Mouse (Mus musculus): ENCODE measurements around the gene Sp1. TPM values are rescaled to one million over a fixed set of nuclear protein-coding genes. Genes with fewer than 3 reads are reported as not detected.

Gene Sp1
- polyA plus RNA-seq, 1 experiment = 17.6 TPM

GRCm38 (mm10) chr15:102406912-102407580, 1.1 kb downstream of the Sp1 start:
- Histone ChIP-seq H3K27me3 (replicated peaks; ENCODE audit: control insufficient read depth, insufficient read depth, low read length) (no peaks in the 10 kb centered on the region), H3K4me3 (ENCODE audit: insufficient read depth, low read depth, low read length) (peak overlapping the region; percentile 63), H3K4me1 (ENCODE audit: control insufficient read depth, insufficient read depth, low read length) (peaks cover 8% of the 10 kb centered on the region; the same call in 1 of the 2 replicates), H3K27ac (ENCODE audit: insufficient read depth, low read depth, low read length) (peak overlapping the region; percentile 28), H3K36me3 (ENCODE audit: control insufficient read depth, insufficient read depth, low read length) (peaks cover 5% of the 10 kb centered on the region)
- 6% methylated on average over 3 of the region's 3 CpGs for WGBS
- no peak for DNase-seq
- TF ChIP-seq CTCF (conservative IDR thresholded peaks at IDR 0.05; ENCODE audit: insufficient read depth, insufficient read length, low read depth, low read length) (no peak), POLR2A (IDR thresholded peaks at IDR 0.05; ENCODE audit: low read depth, low read length) (no peak)

GRCm38 (mm10) chr15:102407681-102408557, 2.0 kb downstream of the Sp1 start:
- Histone ChIP-seq H3K27ac (ENCODE audit: insufficient read depth, low read depth, low read length) (no peak overlapping the region), H3K4me3 (ENCODE audit: insufficient read depth, low read depth, low read length) (no peak overlapping the region), H3K36me3 (ENCODE audit: control insufficient read depth, insufficient read depth, low read length) (peaks cover 5% of the 10 kb centered on the region), H3K4me1 (ENCODE audit: control insufficient read depth, insufficient read depth, low read length) (peaks cover 8% of the 10 kb centered on the region; the same call in 1 of the 2 replicates), H3K27me3 (replicated peaks; ENCODE audit: control insufficient read depth, insufficient read depth, low read length) (no peaks in the 10 kb centered on the region)
- DNase-seq = no peak
- 87% methylated on average over 10 of the region's 10 CpGs for WGBS
- TF ChIP-seq CTCF (conservative IDR thresholded peaks at IDR 0.05; ENCODE audit: insufficient read depth, insufficient read length, low read depth, low read length) (no peak), POLR2A (IDR thresholded peaks at IDR 0.05; ENCODE audit: low read depth, low read length) (no peak)

GRCm38 (mm10) chr15:102408558-102409130, 2.7 kb downstream of the Sp1 start:
- Histone ChIP-seq H3K36me3 (ENCODE audit: control insufficient read depth, insufficient read depth, low read length) (peaks cover 6% of the 10 kb centered on the region), H3K27ac (ENCODE audit: insufficient read depth, low read depth, low read length) (no peak overlapping the region), H3K4me1 (ENCODE audit: control insufficient read depth, insufficient read depth, low read length) (peaks cover 8% of the 10 kb centered on the region; the same call in 1 of the 2 replicates), H3K4me3 (ENCODE audit: insufficient read depth, low read depth, low read length) (no peak overlapping the region), H3K27me3 (replicated peaks; ENCODE audit: control insufficient read depth, insufficient read depth, low read length) (no peaks in the 10 kb centered on the region)
- DNase-seq = no peak
- TF ChIP-seq CTCF (conservative IDR thresholded peaks at IDR 0.05; ENCODE audit: insufficient read depth, insufficient read length, low read depth, low read length) = no peak
- no peak for TF ChIP-seq POLR2A (IDR thresholded peaks at IDR 0.05; ENCODE audit: low read depth, low read length)
- WGBS = 61% methylated on average over 2 of the region's 2 CpGs

GRCm38 (mm10) chr15:102409286-102409685, 3.3 kb downstream of the Sp1 start:
- no peak overlapping the region for H3K4me3 ChIP-seq (ENCODE audit: insufficient read depth, low read depth, low read length)
- H3K36me3 ChIP-seq (ENCODE audit: control insufficient read depth, insufficient read depth, low read length) = peaks cover 7% of the 10 kb centered on the region
- peaks cover 8% of the 10 kb centered on the region; the same call in 1 of the 2 replicates for H3K4me1 ChIP-seq (ENCODE audit: control insufficient read depth, insufficient read depth, low read length)
- H3K27me3 ChIP-seq (replicated peaks; ENCODE audit: control insufficient read depth, insufficient read depth, low read length) = no peaks in the 10 kb centered on the region
- TF ChIP-seq CTCF (conservative IDR thresholded peaks at IDR 0.05; ENCODE audit: insufficient read depth, insufficient read length, low read depth, low read length) (no peak), POLR2A (IDR thresholded peaks at IDR 0.05; ENCODE audit: low read depth, low read length) (no peak)
- DNase-seq = no peak
- H3K27ac ChIP-seq (ENCODE audit: insufficient read depth, low read depth, low read length) = no peak overlapping the region
- 87% methylated on average over 3 of the region's 3 CpGs for WGBS

- no peak for DNase-seq
- WGBS = 93% methylated on average over 1 of the region's 1 CpGs
- Histone ChIP-seq H3K4me3 (ENCODE audit: insufficient read depth, low read depth, low read length) (no peak overlapping the region), H3K27me3 (replicated peaks; ENCODE audit: control insufficient read depth, insufficient read depth, low read length) (no peaks in the 10 kb centered on the region), H3K4me1 (ENCODE audit: control insufficient read depth, insufficient read depth, low read length) (peaks cover 5% of the 10 kb centered on the region; the same call in 1 of the 2 replicates), H3K27ac (ENCODE audit: insufficient read depth, low read depth, low read length) (no peak overlapping the region), H3K36me3 (ENCODE audit: control insufficient read depth, insufficient read depth, low read length) (peaks cover 7% of the 10 kb centered on the region)
- no peak for TF ChIP-seq POLR2A (IDR thresholded peaks at IDR 0.05; ENCODE audit: low read depth, low read length)
- TF ChIP-seq CTCF (conservative IDR thresholded peaks at IDR 0.05; ENCODE audit: insufficient read depth, insufficient read length, low read depth, low read length) = no peak
Measured at GRCm38 (mm10) chr15:102411077-102411476, 5.1 kb downstream of the Sp1 start.

- TF ChIP-seq POLR2A (IDR thresholded peaks at IDR 0.05; ENCODE audit: low read depth, low read length) (no peak), CTCF (conservative IDR thresholded peaks at IDR 0.05; ENCODE audit: insufficient read depth, insufficient read length, low read depth, low read length) (no peak)
- no peak overlapping the region for H3K27ac ChIP-seq (ENCODE audit: insufficient read depth, low read depth, low read length)
Measured at GRCm38 (mm10) chr15:102413687-102414086, 7.7 kb downstream of the Sp1 start.

More at GRCm38 (mm10) chr15:102413687-102414086, 7.7 kb downstream of the Sp1 start:
- Histone ChIP-seq H3K4me1 (ENCODE audit: control insufficient read depth, insufficient read depth, low read length) (peaks cover 5% of the 10 kb centered on the region; the same call in 1 of the 2 replicates), H3K4me3 (ENCODE audit: insufficient read depth, low read depth, low read length) (no peak overlapping the region), H3K36me3 (ENCODE audit: control insufficient read depth, insufficient read depth, low read length) (peaks cover 5% of the 10 kb centered on the region), H3K27me3 (replicated peaks; ENCODE audit: control insufficient read depth, insufficient read depth, low read length) (no peaks in the 10 kb centered on the region)
- DNase-seq = no peak
